23 mouse cellular contexts compared by ENCODE assay signal in the genomic region with DNA sequence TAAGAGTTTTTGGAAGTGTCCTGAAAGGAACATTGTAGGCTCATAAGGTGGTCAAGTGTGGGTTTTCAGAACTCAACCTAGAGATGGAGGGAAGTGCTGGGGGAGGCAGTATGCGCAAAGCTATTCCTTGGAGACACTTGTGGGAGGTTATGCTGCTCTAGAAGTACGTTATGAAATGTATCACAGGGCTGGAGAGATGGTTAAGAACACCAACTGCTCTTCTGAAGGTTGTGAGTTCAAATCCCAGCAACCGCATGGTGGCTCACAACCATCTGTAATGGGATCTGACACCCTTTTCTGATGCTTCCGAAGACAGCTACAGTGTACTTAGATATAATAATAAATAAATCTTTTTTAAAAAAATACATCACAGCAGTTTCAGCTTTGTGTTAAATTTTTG. TPM values are rescaled to one million over a fixed set of nuclear protein-coding genes. Genes with fewer than 3 reads are reported as not detected.
DNase-seq lines count a peak whose midpoint lies in the region; ATAC-seq and TF ChIP-seq lines count a peak whose summit lies in the region.
"Had no signal": no experiment of that assay in that cellular context is flagged by ENCODE, and none has a peak within 500 bp of the region (broad histone marks: within the 10 kb centered on the region; RNA-seq: fewer than 3 reads in every experiment).

No protein-coding gene starts in this region.

- H3K9ac ChIP-seq in liver, embryonic 13.5 days = no peak overlapping the region
- no peak overlapping the region for H3K9ac ChIP-seq in liver, embryonic 12.5 days
- H3K9ac ChIP-seq in MEL (ENCODE audit: control insufficient read depth, low read depth, low read length, poor library complexity, severe bottlenecking) = no peak overlapping the region
- H3K9ac ChIP-seq in midbrain, embryonic 11.5 days (ENCODE audit: low read length) = no peak overlapping the region
- H3K9ac ChIP-seq: embryonic facial prominence, embryonic 13.5 days; embryonic facial prominence, embryonic 15.5 days; forebrain, embryonic 12.5 days had no signal

- no peaks in the 10 kb centered on the region for H3K9me3 ChIP-seq in liver, embryonic 13.5 days (replicated peaks)
- no peaks in the 10 kb centered on the region for H3K9me3 ChIP-seq in liver, embryonic 12.5 days (replicated peaks)
- no peaks in the 10 kb centered on the region for H3K9me3 ChIP-seq in MEL (replicated peaks; ENCODE audit: insufficient read depth, low read length)
- H3K9me3 ChIP-seq in midbrain, embryonic 11.5 days (ENCODE audit: control insufficient read depth, low read length) = no peaks in the 10 kb centered on the region
- H3K9me3 ChIP-seq: embryonic facial prominence, embryonic 13.5 days; embryonic facial prominence, embryonic 15.5 days; forebrain, embryonic 10.5 days; forebrain, embryonic 12.5 days; G1E had no signal

- TF ChIP-seq EP300 in MEL (IDR thresholded peaks at IDR 0.05; ENCODE audit: low read depth in 1 of 2, low read length in 2 of 2) = no peak

- TF ChIP-seq CTCF in cerebellum, adult 2 months (IDR thresholded peaks at IDR 0.05; ENCODE audit: borderline replicate concordance, insufficient read depth, low read depth, low read length) = no peak
- no peak for TF ChIP-seq CTCF in MEL (IDR thresholded peaks at IDR 0.05 in 2 of 3, conservative IDR thresholded peaks at IDR 0.05 in 1 of 3; ENCODE audit: control insufficient read depth in 1 of 3, insufficient read depth in 1 of 3, low read depth in 2 of 3, low read length in 3 of 3, poor library complexity in 1 of 3, severe bottlenecking in 1 of 3)

- H3K27ac ChIP-seq in cerebellum, adult 2 months (ENCODE audit: insufficient read depth, low read length) = no peak overlapping the region
- H3K27ac ChIP-seq in liver, embryonic 13.5 days = 0 out of 2 replicates have a peak overlapping the region, but pooled peaks have one; percentile 41
- no peak overlapping the region for H3K27ac ChIP-seq in liver, embryonic 12.5 days
- no peak overlapping the region for H3K27ac ChIP-seq in MEL (ENCODE audit: control insufficient read depth, low read depth, low read length)
- H3K27ac ChIP-seq in midbrain, embryonic 11.5 days (ENCODE audit: low read depth, low read length) = no peak overlapping the region
- H3K27ac ChIP-seq: embryonic facial prominence, embryonic 15.5 days; forebrain, embryonic 10.5 days; forebrain, embryonic 12.5 days had no signal

- 94% methylated on average over 4 of the region's 4 CpGs for WGBS in cerebellum, adult 2 months
- WGBS in liver, embryonic 13.5 days (ENCODE audit: insufficient replicate concordance) = 79% methylated on average over 4 of the region's 4 CpGs
- WGBS in liver, embryonic 12.5 days (ENCODE audit: insufficient replicate concordance) = 81% methylated on average over 4 of the region's 4 CpGs
- WGBS in midbrain, embryonic 11.5 days = 90% methylated on average over 4 of the region's 4 CpGs

- H3K36me3 ChIP-seq in liver, embryonic 13.5 days = peaks cover 33% of the 10 kb centered on the region
- peaks cover 42% of the 10 kb centered on the region for H3K36me3 ChIP-seq in liver, embryonic 12.5 days
- peaks cover 9 to 22% of the 10 kb centered on the region in 2 experiments for H3K36me3 ChIP-seq in MEL (ENCODE audit: control insufficient read depth in 1 of 2, insufficient read depth in 2 of 2, low read length in 2 of 2)
- peaks cover 3% of the 10 kb centered on the region for H3K36me3 ChIP-seq in midbrain, embryonic 11.5 days (ENCODE audit: control insufficient read depth, insufficient read depth, low read length)

- peaks cover 33% of the 10 kb centered on the region for H3K79me2 ChIP-seq in MEL (ENCODE audit: control insufficient read depth, insufficient read depth, low read length, poor library complexity)

- DNase-seq in cerebellum, adult 9-11 months = peak; percentile 9
- no peak for DNase-seq in cerebellum, adult 2 months
- no peak for DNase-seq in liver, embryonic 13.5 days
- peak; percentile 34 for DNase-seq in MEL (ENCODE audit: low read depth, low spot score)
- DNase-seq in natural killer cell, adult 2 months (ENCODE audit: low spot score in 2 of 2) = no peak
- no peak for DNase-seq in midbrain, embryonic 11.5 days (ENCODE audit: low spot score, missing footprints)
- DNase-seq: adrenal gland, adult 2 months; adrenal gland, postnatal 10 days; adrenal gland, postnatal 25 days; B cell, adult 2 months; cerebellum, adult 11 months; cerebellum, adult 18-20 months; cerebellum, postnatal 14 days; cerebellum, postnatal 36 days had no signal

- TF ChIP-seq RAD21 in MEL (IDR thresholded peaks at IDR 0.05; ENCODE audit: low read depth, low read length) = no peak

- H3K4me2 ChIP-seq in liver, embryonic 13.5 days = no peak overlapping the region
- no peak overlapping the region for H3K4me2 ChIP-seq in liver, embryonic 12.5 days
- no peak overlapping the region for H3K4me2 ChIP-seq in midbrain, embryonic 11.5 days
- H3K4me2 ChIP-seq: embryonic facial prominence, embryonic 13.5 days; embryonic facial prominence, embryonic 15.5 days; forebrain, embryonic 12.5 days had no signal

- H3K27me3 ChIP-seq in cerebellum, adult 2 months (ENCODE audit: control insufficient read depth, insufficient read depth, low read length) = no peaks in the 10 kb centered on the region
- H3K27me3 ChIP-seq in liver, embryonic 13.5 days = no peaks in the 10 kb centered on the region
- no peaks in the 10 kb centered on the region for H3K27me3 ChIP-seq in liver, embryonic 12.5 days (replicated peaks)
- H3K27me3 ChIP-seq in MEL (ENCODE audit: control insufficient read depth in 1 of 2, insufficient read depth in 2 of 2, low read length in 2 of 2) = no peaks in the 10 kb centered on the region
- no peaks in the 10 kb centered on the region for H3K27me3 ChIP-seq in midbrain, embryonic 11.5 days (ENCODE audit: control insufficient read depth, insufficient read depth, low read length)
- H3K27me3 ChIP-seq: embryonic facial prominence, embryonic 13.5 days; embryonic facial prominence, embryonic 15.5 days; forebrain, embryonic 12.5 days had no signal

- no peak overlapping the region for H3K4me3 ChIP-seq in cerebellum, adult 2 months (replicated peaks; ENCODE audit: insufficient read depth, low read depth, low read length)
- no peak overlapping the region for H3K4me3 ChIP-seq in liver, embryonic 13.5 days (replicated peaks)
- no peak overlapping the region for H3K4me3 ChIP-seq in liver, embryonic 12.5 days
- no peak overlapping the region for H3K4me3 ChIP-seq in MEL (ENCODE audit: control insufficient read depth in 1 of 2, insufficient read depth in 1 of 2, low read depth in 2 of 2, low read length in 2 of 2)
- no peak overlapping the region for H3K4me3 ChIP-seq in midbrain, embryonic 11.5 days (ENCODE audit: low read depth, low read length)
- H3K4me3 ChIP-seq: embryonic facial prominence, embryonic 13.5 days; embryonic facial prominence, embryonic 15.5 days; erythroblast, embryonic 14.5 days; forebrain, embryonic 10.5 days; forebrain, embryonic 12.5 days had no signal

- no peak for TF ChIP-seq POLR2A in cerebellum, adult 2 months (IDR thresholded peaks at IDR 0.05; ENCODE audit: borderline replicate concordance, insufficient read depth, low read length)
- TF ChIP-seq POLR2A in MEL (IDR thresholded peaks at IDR 0.05; ENCODE audit: control insufficient read depth in 1 of 2, insufficient read depth in 1 of 2, low read depth in 1 of 2, low read length in 2 of 2, poor library complexity in 1 of 2) = peak in 1 of 2 experiments; percentile 59; a peak in 2 of 4 replicates

- no peak for ATAC-seq in liver, embryonic 13.5 days (ENCODE audit: low read depth)
- ATAC-seq in liver, embryonic 12.5 days = no peak
- no peak for ATAC-seq in midbrain, embryonic 11.5 days (ENCODE audit: low FRiP score)
- ATAC-seq: CD4-positive, CD25-positive, alpha-beta regulatory T cell, adult 4 months had no signal

- H3K4me1 ChIP-seq in cerebellum, adult 2 months (ENCODE audit: control insufficient read depth, insufficient read depth, low read length) = peaks cover 4% of the 10 kb centered on the region; the same call in 1 of the 2 replicates
- H3K4me1 ChIP-seq in liver, embryonic 13.5 days (replicated peaks) = peaks cover 28% of the 10 kb centered on the region
- peaks cover 27% of the 10 kb centered on the region for H3K4me1 ChIP-seq in liver, embryonic 12.5 days
- H3K4me1 ChIP-seq in MEL (ENCODE audit: control insufficient read depth in 1 of 2, insufficient read depth in 2 of 2, low read length in 2 of 2) = peaks cover 2 to 11% of the 10 kb centered on the region in 2 experiments; a peak in 3 of 4 replicates
- H3K4me1 ChIP-seq in midbrain, embryonic 11.5 days (ENCODE audit: control insufficient read depth, insufficient read depth, low read length) = peaks cover 16% of the 10 kb centered on the region

TF ChIP-seq in MEL, 35 proteins besides CTCF, POLR2A, EP300 and RAD21 (continues in another document):
- TF ChIP-seq TAL1 (IDR thresholded peaks at IDR 0.05; ENCODE audit: low read length) (no peak), ETS1 (IDR thresholded peaks at IDR 0.05; ENCODE audit: low read depth, low read length) (no peak)

RNA-seq across cellular contexts. Expression of a gene that starts 3.5 kb away (rescaled TPM):
- polyA plus RNA-seq in cerebellum, adult 2 months (2012; rRNA removed) = 166 and 175 TPM in 2 replicates
- polyA plus RNA-seq in liver, embryonic 13.5 days (2015; fragmentation: Nextera tagmentation; extraction: Ambion mirVana) = 120 and 139 TPM in 2 replicates
- 133 and 137 TPM in 2 replicates for polyA plus RNA-seq in liver, embryonic 12.5 days (2016; fragmentation: Nextera tagmentation; extraction: Ambion mirVana)
- 124 and 141 TPM in 2 replicates for total RNA-seq in MEL (2012; rRNA removed)
- 100 to 1,000 TPM; 139 to 163 TPM for polyA plus RNA-seq in MEL (2012; ENCODE audit: insufficient read depth in 1 of 2, insufficient read length in 2 of 2, low read depth in 1 of 2, low replicate concordance in 2 of 2, missing spikeins in 1 of 2)
- polyA plus RNA-seq in midbrain, embryonic 11.5 days (2014; fragmentation: Nextera tagmentation; extraction: Ambion mirVana) = 138 and 152 TPM in 2 replicates

RNA-seq across cellular contexts. Expression of a gene that starts 3.5 kb away (rescaled TPM):
- 279 and 319 TPM in 2 replicates for polyA plus RNA-seq in cerebellum, adult 2 months (2012; rRNA removed)
- polyA plus RNA-seq in liver, embryonic 13.5 days (2015; fragmentation: Nextera tagmentation; extraction: Ambion mirVana) = 368 and 385 TPM in 2 replicates
- 388 and 395 TPM in 2 replicates for polyA plus RNA-seq in liver, embryonic 12.5 days (2016; fragmentation: Nextera tagmentation; extraction: Ambion mirVana)
- 1,600 and 1,846 TPM in 2 replicates for total RNA-seq in MEL (2012; rRNA removed)
- 1,000 to 10,000 TPM; 1,696 to 2,991 TPM for polyA plus RNA-seq in MEL (2012; ENCODE audit: insufficient read depth in 1 of 2, insufficient read length in 2 of 2, low read depth in 1 of 2, low replicate concordance in 2 of 2, missing spikeins in 1 of 2)
- 465 and 509 TPM in 2 replicates for polyA plus RNA-seq in midbrain, embryonic 11.5 days (2014; fragmentation: Nextera tagmentation; extraction: Ambion mirVana)

RNA-seq across cellular contexts. Expression of a gene that starts 34.2 kb away (rescaled TPM):
- polyA plus RNA-seq in cerebellum, adult 2 months (2012; rRNA removed) = 0.20 and 0.36 TPM in 2 replicates
- polyA plus RNA-seq in liver, embryonic 13.5 days (2015; fragmentation: Nextera tagmentation; extraction: Ambion mirVana) = not detected in 2 replicates
- polyA plus RNA-seq in liver, embryonic 12.5 days (2016; fragmentation: Nextera tagmentation; extraction: Ambion mirVana) = 0.08 TPM in 1 of 2 replicates, not detected in the other
- total RNA-seq in MEL (2012; rRNA removed) = not detected in 2 replicates
- polyA plus RNA-seq in MEL (2012; ENCODE audit: insufficient read depth in 1 of 2, insufficient read length in 2 of 2, low read depth in 1 of 2, low replicate concordance in 2 of 2, missing spikeins in 1 of 2) = under 1 TPM in 1 of 2 experiments, not detected in 1; 0.04 TPM
- 0.08 and 0.22 TPM in 2 replicates for polyA plus RNA-seq in midbrain, embryonic 11.5 days (2014; fragmentation: Nextera tagmentation; extraction: Ambion mirVana)
- total RNA-seq: adrenal gland, postnatal 25 days; common myeloid progenitor, adult 5-6 weeks had no signal
- polyA plus RNA-seq: CD4-positive, CD25-positive, alpha-beta regulatory T cell, adult 4 months; embryonic facial prominence, embryonic 13.5 days; erythroblast, embryonic 14.5 days had no signal

Comparison
In these comparisons a context has a peak if more than half of its experiments do, and no peak if none do; other contexts are left out.
1. DNase-seq: peak in cerebellum, adult 9-11 months (single experiment) and MEL (single experiment); none in cerebellum, adult 2 months (0 of 2), liver, embryonic 13.5 days (single experiment), natural killer cell, adult 2 months (0 of 2) and midbrain, embryonic 11.5 days (single experiment).